Mouse (Mus musculus): ENCODE results near the gene Trim37. TPM values are rescaled to one million over a fixed set of nuclear protein-coding genes. Genes with fewer than 3 reads are reported as not detected.

Trim37 gene
- total RNA-seq (2022) = 100 to 1,000 TPM; 199 to 222 (median 214) TPM

- DNase-seq (ENCODE audit: low spot score in 2 of 2) = peak; percentile 69 to 93
Observed at GRCm38 (mm10) chr11:87126824-87127816, at the start of gene Trim37. TSS of gene Trim37 (plus strand) at chr11:87127077.

DNA sequence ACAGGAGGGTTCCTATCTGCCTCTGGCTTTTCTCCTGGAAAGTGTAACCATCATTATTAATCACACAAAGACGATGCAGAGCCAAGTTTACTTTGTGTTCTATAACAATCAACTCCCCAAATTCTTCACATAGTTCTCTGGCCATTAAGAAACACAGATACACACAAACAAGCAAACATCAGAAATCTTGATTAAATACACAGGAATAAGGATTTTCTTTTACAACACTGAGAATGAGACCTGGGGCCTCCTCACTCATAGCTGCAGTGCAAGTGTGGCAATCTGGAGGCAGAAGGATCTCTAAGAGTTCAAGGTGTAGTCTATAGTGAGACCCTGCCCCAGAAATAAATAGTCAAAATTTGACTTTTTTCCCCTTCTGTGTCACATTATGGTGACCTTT, 43.2 kb upstream of the Trim37 start:
- no peak for DNase-seq (ENCODE audit: low spot score in 2 of 2)

- no peak for DNase-seq (ENCODE audit: low spot score in 2 of 2)
Observed at GRCm38 (mm10) chr11:87085461-87085860, 41.4 kb upstream of the Trim37 start.

DNA sequence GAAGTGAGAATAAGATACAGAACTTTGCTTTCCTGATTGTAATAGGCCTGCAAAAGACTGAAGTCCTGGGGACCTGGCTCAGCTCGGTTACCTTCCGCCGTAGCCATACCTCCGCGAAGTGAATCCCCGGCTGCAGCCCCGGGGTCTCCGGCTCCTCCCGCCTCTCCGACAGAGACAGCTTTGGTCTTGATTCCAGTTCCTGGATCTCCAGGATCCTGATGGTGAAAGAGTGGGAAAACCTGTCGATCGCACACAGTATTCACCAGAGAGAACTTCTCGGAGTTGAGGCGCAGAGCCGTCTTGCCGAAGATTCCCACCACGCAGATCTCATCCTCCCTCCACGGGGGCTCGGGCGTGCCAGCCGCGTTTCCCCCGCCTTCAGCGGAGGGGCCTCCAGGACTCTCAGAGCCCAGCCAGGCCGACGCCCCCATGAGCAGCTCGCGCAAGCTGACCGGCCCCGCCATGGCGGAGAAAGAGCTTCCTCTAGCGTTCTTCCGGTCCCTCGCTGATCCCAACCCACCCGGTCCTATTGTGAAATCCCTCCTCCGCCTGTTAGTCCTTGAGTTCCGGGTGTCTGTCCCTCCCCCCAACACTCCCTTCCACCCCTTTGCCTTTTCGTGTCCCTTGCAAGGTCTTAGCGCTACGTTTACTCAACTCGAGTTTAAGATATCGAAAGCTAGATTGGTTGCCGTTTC, 40.4 kb upstream of the Trim37 start, which contains the start of gene Smg8:
Smg8 (minus strand) TSS at position 485 of the 695 bp plus-strand sequence.
- DNase-seq (ENCODE audit: low spot score in 2 of 2) = peak; percentile 60 to 66

- DNase-seq (ENCODE audit: low spot score in 2 of 2) = no peak
Observed at GRCm38 (mm10) chr11:87087142-87087541, 39.7 kb upstream of the Trim37 start.

DNA sequence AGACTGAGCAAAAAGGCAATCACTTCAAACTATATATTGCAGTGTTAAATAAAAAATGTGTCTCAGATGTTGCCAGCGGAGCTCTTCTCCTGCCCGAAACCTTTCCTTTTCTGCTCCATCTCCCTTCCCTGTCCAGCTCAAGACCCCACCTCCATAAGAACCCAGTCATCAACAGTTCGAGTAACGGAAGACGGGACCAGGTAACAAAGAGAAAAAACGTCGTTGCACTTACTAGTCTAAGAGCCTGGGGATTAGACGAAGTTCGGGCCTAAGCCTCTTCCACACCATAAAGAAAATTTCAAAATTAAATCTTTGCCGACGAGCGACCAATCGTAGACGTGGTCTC, 18.5 kb upstream of the Trim37 start, which contains the start of gene Prr11:
Prr11 (minus strand) TSS at position 300 of the 346 bp plus-strand sequence.
- DNase-seq (ENCODE audit: low spot score in 2 of 2) = no peak

DNA sequence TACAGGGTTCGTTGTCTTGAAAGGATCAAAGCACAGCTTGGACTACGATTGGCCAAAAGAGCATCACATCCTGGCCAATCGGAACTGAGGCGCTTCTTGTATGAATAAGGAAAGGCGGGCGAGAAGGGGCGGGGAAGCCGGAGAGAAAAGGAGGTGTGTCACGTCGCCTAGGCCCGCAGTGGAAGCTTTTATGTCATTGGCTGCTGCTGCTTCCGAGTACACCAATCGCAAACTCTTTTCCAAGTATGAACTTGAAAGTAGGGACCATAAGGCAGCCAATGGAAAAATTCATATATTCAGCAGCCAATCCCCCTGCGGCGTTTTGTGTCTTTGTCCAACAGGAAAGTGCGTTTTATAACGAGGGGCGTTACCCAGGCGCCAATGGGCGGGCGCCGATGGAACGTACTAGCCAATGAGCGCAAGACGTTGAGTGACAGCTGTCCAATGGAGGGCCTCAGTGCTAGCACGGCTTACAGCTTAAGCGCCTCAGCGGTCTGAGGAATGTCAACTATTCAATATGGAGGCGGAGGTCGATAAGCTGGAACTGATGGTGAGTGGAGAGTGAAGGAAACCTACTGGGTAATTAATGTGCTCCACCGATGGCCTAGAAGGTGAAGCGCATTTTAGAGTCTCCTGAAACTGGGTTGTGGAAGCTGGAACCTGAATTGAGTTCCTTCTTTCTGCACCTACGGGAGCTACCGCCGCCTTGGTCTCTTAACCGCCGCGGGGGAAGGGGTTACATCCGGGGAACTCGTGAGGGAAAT, 17.9 kb upstream of the Trim37 start, which contains the start of gene Ska2:
Ska2 (plus strand) TSS at position 480 of the 764 bp plus-strand sequence.
- peak; percentile 92 to 99 for DNase-seq (ENCODE audit: low spot score in 2 of 2)

GRCm38 (mm10) chr11:87109519-87110171, 17.2 kb upstream of the Trim37 start:
- no peak for DNase-seq (ENCODE audit: low spot score in 2 of 2)

DNA sequence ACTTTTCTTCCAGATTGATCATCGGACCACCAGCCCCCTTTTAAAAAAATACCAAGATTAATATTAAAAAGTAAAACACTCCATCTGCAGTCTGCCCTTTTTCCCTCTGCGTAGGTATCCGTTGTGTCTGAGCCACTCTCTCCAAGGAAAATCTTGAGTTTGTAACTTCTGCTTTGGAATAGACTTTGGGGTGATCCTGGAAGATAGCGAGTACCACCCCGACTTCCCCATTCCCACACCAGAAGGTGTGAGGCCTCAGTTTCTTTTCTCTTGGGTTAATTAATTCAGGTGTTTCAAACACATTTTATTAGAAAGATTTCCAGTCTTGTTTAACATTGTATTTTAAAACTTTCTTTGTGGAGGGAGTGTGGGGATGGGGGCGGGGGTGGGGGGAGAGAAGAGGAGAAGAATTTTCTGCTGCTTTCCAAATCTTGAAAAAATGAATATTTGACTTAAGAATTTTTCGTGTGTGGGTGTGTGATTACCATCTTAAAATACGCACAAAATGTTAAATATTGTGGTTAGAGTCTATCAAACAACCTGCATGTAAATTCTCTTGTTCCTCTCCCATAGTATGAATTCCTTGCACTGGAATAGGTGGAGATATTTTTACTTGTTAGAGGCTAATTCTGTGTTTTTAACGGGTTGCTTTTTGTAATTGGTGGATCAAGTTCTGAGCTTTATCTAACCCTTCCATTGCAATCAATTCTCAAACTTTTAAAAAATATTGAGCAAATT, 16.5 kb upstream of the Trim37 start:
- no peak for DNase-seq (ENCODE audit: low spot score in 2 of 2)

DNA sequence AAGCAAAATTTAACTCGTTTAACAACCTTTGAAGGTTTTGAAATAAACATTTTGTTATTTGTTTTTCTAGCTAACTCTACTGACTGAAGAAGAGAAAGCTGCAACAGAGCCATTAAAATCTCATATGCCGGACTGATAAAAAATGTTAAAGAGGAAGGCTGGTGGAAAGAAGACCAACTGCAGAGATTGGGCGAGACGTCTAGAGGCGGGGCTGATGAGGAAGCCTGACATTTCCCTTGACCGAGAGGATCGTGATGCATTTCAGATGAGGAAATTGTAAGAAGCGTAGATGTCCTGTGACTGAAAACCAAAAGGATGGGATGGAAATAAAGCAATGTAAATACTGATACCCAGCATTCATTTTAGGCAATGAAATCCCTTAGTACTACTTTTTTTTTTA, 5.0 kb upstream of the Trim37 start:
- no peak for DNase-seq (ENCODE audit: low spot score in 2 of 2)

- no peak for DNase-seq (ENCODE audit: low spot score in 2 of 2)
Observed at GRCm38 (mm10) chr11:87125562-87125961, 1.3 kb upstream of the Trim37 start.

DNA sequence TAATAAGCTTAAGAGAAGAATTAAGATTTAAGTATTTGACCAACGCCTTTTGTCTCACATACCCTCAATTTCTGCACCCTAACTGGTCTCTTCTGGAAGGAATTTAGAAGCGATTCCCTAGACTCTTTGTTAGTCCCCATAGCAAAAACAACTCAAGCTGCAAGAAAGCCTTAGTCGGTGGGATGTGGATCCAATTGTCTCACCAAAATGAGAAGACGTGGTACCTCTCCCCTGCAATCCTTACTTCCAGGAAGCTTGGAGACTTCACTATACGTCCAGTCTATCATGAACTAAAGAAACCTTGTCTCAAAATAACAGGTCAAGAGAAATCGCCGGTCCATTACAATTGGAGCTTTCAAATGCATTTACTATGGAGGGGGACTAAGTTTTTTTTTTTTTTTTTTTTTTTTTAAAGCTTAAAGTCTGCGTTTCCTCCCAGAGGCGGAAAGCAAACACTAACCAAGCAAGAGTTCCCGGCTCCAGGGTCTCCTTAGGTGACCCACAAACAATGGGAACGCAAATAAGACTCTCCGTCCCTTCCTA, 525 bp upstream of the Trim37 start:
- no peak for DNase-seq (ENCODE audit: low spot score in 2 of 2)

- no peak for DNase-seq (ENCODE audit: low spot score in 2 of 2)
Observed at GRCm38 (mm10) chr11:87136233-87136632, 9.4 kb downstream of the Trim37 start.

GRCm38 (mm10) chr11:87158012-87158411, 31.1 kb downstream of the Trim37 start:
- no peak for DNase-seq (ENCODE audit: low spot score in 2 of 2)

DNA sequence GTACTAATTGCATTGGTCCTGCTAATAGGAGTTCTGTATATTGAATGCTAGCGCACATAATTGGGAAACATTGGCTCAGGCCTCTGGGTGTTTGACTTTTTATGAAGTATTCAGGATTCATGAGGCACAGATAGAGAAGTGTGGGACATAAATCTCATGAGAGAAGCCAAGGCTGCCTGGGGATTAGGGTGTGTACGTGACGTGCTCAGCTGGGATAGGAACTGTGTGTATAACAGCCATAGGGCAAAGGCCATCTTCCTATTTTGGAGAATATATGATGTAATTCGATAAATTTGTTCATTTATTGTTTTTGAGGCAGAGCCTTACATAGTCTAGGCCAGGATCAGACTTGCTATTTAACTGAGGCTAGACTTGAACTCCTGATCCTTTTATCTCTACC, 35.8 kb downstream of the Trim37 start:
- DNase-seq (ENCODE audit: low spot score in 2 of 2) = no peak

DNA sequence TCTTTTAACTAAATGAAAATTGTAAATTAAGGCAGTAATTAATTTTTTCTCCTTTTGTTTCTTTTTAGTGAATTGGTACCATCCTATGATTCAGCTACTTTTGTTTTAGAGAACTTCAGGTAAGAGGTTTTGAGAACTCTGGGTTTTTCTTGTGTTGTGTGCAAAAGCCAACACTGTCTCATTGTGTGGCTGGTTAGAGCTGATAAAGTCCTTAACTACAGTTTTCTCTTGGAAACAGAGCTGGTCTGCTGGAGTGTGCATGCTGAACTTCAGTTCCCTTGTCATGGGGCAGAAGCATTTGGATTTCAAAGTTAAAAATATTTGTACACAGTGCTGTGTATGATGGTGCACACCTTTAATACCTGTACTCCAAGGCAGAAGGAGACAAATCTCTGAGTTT, 36.9 kb downstream of the Trim37 start:
- no peak for DNase-seq (ENCODE audit: low spot score in 2 of 2)

- no peak for DNase-seq (ENCODE audit: low spot score in 2 of 2)
Observed at GRCm38 (mm10) chr11:87173625-87174024, 46.7 kb downstream of the Trim37 start.

GRCm38 (mm10) chr11:87175031-87175430, 48.2 kb downstream of the Trim37 start:
- no peak for DNase-seq (ENCODE audit: low spot score in 2 of 2)

DNA sequence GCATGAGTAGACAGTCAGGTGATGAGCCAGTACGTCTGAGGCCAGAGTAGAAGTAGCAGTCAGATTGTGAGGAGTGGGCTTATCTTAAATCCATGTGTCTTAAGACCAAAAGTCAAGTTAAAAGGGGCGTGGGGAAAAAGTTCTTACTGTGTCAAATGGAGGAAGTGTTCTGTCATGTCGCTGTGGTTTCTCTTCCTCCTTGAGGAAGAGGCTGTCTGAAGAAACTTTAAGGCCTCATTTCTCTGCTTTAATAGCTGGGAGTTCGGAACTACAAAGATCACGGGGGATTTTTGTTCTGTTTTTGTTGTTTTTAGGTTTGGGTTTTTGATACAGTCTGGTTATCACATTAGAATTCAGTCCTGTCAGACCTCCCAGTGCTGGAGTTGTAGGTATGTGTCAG, 85.4 kb downstream of the Trim37 start:
- DNase-seq (ENCODE audit: low spot score in 2 of 2) = no peak

DNA sequence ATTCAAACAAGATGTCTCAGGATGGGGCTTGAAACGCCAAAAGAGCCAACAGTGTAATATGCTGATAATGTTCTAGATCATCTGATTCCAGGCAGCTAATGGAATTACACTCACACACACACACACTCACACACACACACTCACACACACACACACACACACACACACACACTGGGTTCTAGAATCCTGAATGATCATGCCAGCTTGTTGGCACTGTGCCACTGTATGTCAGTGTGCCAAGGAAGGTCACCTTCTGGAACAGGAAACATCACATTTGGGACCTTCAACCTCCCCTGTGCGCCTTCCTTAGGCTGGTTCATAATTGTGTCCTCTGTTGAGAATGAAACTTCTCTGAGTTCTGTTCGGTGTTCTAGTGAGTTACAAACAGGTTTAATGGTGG, 95.8 kb downstream of the Trim37 start:
- DNase-seq (ENCODE audit: low spot score in 2 of 2) = no peak
